Mouse (Mus musculus) neural tube, embryonic 10.5 days (tissue): Measurements from ENCODE around the gene Pclo.
"Not testable (repeated sequence)": the region's sequence is repeated elsewhere in the genome, so short reads cannot be mapped to it uniquely, and the experiment has no call there.

Experiments
- DNase-seq: peaks from one replicate; pipeline ENCODE4 v3.0.0-alpha.2; 2017; ENCODE audit warnings: low spot score; ENCODE audit errors: extremely low spot score

Pclo gene

DNA sequence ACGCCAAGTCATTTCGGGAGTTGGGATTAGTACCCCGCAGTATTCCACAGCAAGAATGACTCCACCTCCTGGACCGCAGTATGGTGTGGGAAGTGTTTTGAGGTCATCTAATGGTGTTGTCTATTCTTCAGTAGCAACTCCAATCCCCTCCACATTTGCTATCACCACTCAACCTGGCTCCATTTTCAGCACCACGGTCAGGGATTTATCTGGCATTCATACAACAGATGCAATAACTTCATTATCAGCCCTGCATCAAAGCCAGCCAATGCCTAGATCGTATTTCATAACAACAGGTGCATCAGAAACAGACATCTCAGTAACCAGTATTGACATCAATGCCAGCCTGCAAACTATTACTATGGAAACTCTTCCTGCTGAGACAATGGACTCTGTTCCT lies 165.7 kb downstream of the Pclo start:
- DNase-seq: no peak

GRCm38 (mm10) chr5:14691995-14692394 lies 177.3 kb downstream of the Pclo start:
- no peak for DNase-seq

- DNase-seq: no peak
These were observed 182.0 kb downstream of the Pclo start for GRCm38 (mm10) chr5:14696745-14697144.

DNA sequence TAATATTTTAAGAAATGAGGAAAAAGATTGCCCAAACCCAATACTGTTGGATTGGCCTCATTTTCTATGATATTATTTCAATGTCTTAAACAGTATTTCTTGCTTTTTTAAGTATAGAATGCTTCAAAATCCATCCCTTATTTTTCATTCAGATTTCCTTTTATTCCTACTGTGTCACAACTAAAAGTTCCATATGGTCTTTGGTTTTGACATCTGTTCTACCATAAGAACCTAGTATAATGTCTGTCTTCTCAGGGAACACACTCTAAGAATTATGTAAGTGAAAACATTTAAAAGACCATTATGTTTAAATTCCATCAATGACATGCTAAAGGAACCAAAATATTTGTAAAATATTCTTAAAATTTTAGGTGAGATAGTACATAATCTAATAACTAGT lies 186.2 kb downstream of the Pclo start:
- no peak for DNase-seq

- no peak for DNase-seq
These were observed 190.7 kb downstream of the Pclo start for GRCm38 (mm10) chr5:14705423-14705822.

- DNase-seq: no peak
These were observed 192.6 kb downstream of the Pclo start for GRCm38 (mm10) chr5:14707311-14707710.

DNA sequence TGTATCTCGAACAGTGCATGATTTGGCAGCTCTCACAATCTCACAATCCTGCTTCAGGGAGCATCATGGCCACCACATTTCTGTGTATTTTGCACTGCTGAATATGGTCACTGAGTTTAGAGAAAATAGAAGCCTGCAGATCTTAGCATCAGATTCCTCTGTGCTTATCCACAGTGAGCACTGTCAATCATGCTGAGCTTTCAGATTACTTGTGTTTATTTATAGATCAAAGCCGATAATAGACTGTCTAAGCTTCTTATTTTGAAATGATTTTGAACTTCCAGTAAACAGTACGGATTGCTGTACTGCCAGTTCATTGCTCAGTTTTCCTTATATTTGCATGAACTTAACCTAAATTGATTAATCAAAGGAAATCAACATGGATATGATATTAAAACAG lies 208.9 kb downstream of the Pclo start:
- DNase-seq: no peak

DNA sequence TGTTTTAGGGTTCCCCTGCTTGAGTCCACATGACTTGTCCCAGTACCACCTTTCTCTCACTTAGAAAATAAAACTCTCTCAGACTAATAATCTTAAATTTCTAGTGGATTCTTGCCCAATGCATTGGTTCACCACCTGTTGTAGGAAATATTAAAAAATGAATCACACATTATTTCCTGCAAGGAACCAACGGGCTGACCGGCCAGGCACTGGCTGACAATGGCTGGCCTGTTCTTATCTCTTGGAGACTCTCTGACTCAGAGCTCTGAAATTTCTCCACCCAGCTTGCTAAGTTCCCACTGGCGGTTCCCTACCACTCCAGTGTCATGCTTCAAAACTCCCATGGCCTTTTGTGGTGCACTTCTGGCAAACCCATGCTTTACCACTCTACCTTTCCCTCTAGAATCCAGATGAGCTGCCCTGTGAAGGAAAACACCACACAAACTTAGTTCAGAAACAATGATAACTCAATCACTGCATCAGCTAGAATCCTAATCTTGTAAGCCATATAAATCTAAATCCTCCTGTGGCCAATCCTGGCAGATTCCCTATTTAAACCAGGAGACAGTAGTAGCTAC lies 214.0 kb downstream of the Pclo start:
- no peak for DNase-seq

DNA sequence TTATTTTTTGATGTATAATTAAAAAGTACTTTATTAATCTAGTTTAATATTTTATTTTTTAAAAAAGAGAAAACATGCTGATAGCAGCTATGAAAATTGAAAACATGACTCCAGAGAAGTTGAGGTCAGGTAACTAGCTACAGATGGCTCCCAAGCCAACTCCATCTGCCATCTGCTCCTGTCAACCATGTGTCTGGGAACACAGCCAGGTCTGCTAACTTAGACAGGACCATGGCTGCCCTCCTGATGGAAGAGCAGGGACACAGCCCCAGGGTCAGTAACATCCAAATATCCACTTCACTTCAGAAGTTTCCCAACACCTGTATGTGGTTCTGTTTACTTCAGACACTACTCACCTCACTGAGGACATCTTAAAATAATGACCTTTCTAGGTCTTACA lies 236.2 kb downstream of the Pclo start:
- no peak for DNase-seq

- DNase-seq: no peak
These were observed 252.0 kb downstream of the Pclo start for GRCm38 (mm10) chr5:14766686-14767085.

DNA sequence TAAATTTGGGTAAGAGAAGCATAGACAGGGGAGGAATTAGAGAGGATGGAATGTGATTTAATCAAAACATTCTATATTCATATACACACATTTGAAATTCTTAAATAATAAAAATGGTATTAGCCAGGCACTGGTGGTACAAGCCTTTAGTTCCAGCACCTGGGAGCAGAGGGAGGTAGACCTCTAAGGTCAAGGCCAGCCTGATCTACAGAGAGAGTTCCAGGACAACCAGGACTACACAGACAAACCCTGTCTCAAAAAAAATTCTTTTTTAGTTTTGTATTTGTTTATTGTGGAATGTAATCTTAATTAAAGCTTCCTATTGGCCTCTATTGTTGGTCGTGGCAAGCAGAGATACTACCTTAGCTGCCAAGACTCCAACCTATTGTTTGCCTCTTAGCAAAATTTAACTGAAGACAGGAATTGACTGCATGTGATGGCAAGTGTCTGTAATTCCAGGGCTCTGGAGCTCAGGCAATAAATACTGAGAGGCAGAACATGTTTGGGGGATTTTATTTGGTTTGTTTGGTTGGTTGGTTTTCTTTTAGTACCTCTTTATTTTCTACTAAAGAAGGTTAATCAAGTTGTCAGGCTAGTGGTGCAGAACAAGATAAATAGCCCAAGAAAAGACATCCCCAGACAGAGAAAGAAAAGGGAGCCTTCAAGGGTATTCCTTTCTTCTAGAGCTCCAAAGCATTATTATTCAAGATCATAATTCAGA lies 267.8 kb downstream of the Pclo start:
- DNase-seq: no peak

GRCm38 (mm10) chr5:14793891-14794290 lies 279.2 kb downstream of the Pclo start:
- DNase-seq: no peak

DNA sequence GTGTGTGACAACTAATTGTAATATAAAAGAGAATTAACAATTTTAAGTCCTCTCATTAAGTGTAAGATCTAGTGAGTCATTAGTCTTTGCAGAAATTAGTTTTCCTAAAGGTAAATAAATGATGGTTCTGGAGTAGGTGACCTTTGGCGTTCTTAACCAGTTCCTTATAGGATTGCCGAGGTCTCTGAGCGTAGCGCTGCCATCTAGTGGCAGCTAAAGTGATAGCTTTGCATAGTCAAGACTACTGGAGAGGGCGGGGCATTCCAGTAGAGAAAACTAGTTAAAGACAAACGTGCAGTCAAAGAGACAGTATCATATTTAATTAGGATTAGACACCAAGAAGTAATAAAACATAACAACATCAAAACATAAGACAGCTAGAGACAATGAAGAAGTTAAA lies 292.4 kb downstream of the Pclo start:
- peak; percentile 27 for DNase-seq

DNA sequence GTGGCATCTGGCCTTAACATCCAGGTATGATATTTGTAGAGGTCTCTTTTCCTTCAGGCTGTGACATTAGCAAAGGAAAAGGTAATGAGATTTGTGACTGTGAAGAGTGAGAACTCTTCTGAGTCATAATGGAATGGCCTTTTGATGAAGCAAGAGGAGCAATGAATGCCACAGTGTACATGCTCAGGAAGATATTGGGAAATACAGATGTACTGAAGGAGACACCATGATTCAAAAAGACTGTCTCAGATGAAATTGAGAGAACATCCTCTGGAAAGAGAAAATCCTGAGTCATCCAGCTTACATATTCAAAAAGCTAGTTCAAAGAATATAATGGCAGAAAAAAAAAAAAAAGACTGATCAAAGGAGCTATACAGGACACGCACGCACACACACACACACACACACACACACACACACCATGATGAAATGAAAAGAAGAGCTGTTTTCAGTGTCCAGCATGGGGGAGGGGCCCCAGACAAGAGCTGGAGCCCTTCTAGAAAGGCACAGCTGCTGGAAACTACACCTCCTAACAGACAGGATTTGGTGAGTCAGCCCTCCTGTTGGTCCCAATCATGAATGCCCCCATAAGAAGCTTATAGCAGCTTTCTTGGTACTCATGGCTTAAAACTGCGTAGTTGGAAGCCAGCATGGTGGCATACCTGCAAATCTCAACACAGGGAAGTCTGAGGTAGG lies 318.6 kb downstream of the Pclo start:
- no peak for DNase-seq

DNA sequence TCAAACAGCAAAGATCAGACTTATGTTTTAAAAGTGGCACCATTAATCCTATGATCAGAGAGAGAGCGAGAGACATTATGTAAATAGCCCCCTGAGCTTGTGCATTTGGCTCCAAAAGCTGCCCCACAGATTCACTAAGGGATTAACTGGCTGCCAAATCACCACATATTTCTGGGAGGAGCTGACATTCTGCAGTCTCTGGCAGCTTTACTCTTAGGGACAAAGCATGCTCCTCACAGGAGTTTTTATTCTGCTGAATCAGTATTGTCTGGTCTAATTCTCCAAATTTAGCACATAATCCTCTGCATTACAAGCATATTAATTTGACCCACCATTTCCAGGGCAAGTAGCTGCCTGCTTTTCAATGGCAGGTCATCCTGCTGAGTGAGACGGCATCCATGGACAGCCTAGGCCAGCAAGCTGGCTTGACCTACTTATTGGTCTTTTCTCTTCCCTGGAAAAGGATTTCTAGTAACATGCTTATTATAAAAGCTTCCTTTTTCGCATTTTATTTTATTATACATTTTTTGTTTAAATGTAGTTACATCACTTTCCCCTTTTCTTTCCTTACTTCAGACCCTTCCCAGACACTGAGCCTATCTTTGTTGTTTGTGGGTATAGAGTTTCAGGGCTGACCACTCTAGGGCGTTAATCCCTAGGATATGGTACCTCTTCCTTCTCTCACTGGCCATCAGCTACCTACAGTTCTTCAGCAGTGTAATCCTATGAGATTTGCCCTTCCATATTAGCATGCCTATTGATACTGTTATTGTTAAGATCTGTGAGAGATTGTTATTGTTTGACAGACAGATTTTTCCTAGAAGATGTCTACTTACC lies 319.7 kb downstream of the Pclo start:
- DNase-seq: no peak

GRCm38 (mm10) chr5:14853650-14854049 lies 338.9 kb downstream of the Pclo start:
- DNase-seq: no peak

DNA sequence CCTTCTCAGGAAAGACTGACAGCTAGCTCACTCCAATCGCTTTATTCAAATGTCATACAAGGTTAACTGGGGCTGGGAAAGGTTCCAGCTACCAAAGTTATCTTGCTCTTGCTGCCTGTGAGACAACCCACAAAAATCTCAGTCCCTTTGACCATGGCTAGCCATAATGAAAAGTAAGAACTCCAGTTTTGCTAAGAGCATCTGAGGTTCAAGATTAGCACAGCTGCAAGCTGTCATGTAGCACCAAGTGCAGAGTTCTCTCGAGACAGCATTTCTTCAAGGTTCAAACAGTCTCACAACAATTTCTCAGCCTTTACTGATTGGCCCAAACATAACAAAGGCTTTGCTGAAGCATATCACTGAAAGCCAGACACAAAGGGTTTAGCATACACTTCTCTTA lies 370.6 kb downstream of the Pclo start:
- not testable (repeated sequence) for DNase-seq

- DNase-seq: no peak
These were observed 377.5 kb downstream of the Pclo start for GRCm38 (mm10) chr5:14892242-14892641.

DNA sequence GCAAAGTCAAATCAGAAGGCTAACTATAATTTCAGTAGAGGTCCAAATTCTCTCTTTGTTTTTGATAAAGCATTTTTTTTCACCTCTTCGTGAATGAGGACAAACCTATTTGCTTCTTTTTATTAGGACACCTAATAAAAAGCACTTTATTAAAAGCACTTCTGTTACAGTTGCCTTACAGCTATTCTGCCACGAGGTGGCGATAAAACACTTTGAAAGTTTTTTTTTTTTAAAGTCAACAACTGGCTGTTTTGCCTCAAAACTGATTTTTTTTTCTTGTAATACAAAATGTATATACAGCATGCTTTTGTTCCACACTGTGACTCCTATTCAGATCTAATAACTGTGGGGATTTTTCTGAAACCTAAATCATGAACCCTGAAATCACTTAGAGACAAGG lies 388.8 kb downstream of the Pclo start:
- not testable (repeated sequence) for DNase-seq
